Mouse (Mus musculus) liver, embryonic 16.5 days (tissue): ENCODE results near the gene Rnf126. TPM values are rescaled to one million over a fixed set of nuclear protein-coding genes. Genes with fewer than 3 reads are reported as not detected.
A peak's percentile ranks its signal among the peaks of the same experiment; 100 is the strongest.

ENCODE experiments used
- ATAC-seq: fragments of 200-750 bp; cut with Nextera tagmentation; 2 replicates; pipeline ENCODE4 v1.8.0; 2017; ENCODE audit warnings: low read depth, mild to moderate bottlenecking, moderate number of reproducible peaks, moderate library complexity
- H3K27ac ChIP-seq: fragments of 300-500 bp; sonication (generic); 2 replicates; pipeline ENCODE4 v1.5.1; 2014; ENCODE audit warnings: mild to moderate bottlenecking, low read length
- H3K27me3 ChIP-seq: fragments of 300-500 bp; sonication (generic); 2 replicates; pipeline ENCODE4 v1.6.1; 2014; ENCODE audit warnings: low read depth, low read length, mixed read lengths; ENCODE audit not compliant: control insufficient read depth, insufficient read depth
- H3K36me3 ChIP-seq: fragments of 300-500 bp; sonication (generic); 2 replicates; pipeline ENCODE4 v1.6.1; 2014; ENCODE audit warnings: mild to moderate bottlenecking; ENCODE audit not compliant: control insufficient read depth, insufficient read depth
- H3K4me1 ChIP-seq: fragments of 300-500 bp; sonication (generic); 2 replicates; pipeline ENCODE4 v1.6.1; 2014; ENCODE audit warnings: low read depth, low read length, mixed read lengths; ENCODE audit not compliant: control insufficient read depth
- H3K4me2 ChIP-seq: fragments of 300-500 bp; sonication (generic); 2 replicates; pipeline ENCODE4 v1.6.1; 2014; ENCODE audit warnings: low read depth, low read length, mixed read lengths
- H3K4me3 ChIP-seq: fragments of 300-500 bp; sonication (generic); 2 replicates; pipeline ENCODE4 v1.5.1; 2014; ENCODE audit warnings: low read depth, mild to moderate bottlenecking, low read length
- H3K9ac ChIP-seq: fragments of 300-500 bp; sonication (generic); 2 replicates; pipeline ENCODE4 v1.6.1; 2014; ENCODE audit warnings: low read depth, low read length
- H3K9me3 ChIP-seq: fragments of 300-500 bp; sonication (generic); replicated peaks from 2 replicates; pipeline ENCODE4 v1.6.1; 2016; ENCODE audit warnings: low read length; ENCODE audit not compliant: control insufficient read depth
- WGBS: fragments of 180-500 bp; shearing (Covaris S2); extraction: QIAGEN DNeasy Blood & Tissue Kit; methylation state at CpG from one replicate; pipeline ENCODE4 v1.1.7; 2014; ENCODE audit not compliant: insufficient replicate concordance; 5-methylcytosine and 5-hydroxymethylcytosine counted together
- polyA plus RNA-seq: library from polyadenylated mRNA; unstranded; fragments of >200 nt; fragmentation: Nextera tagmentation; extraction: Ambion mirVana; gene quantifications from 2 replicates; pipeline ENCODE4 v1.2.1, GENCODE M21; 2015

Rnf126 gene
- polyA plus RNA-seq: 17.4 and 26.2 TPM in 2 replicates

DNA sequence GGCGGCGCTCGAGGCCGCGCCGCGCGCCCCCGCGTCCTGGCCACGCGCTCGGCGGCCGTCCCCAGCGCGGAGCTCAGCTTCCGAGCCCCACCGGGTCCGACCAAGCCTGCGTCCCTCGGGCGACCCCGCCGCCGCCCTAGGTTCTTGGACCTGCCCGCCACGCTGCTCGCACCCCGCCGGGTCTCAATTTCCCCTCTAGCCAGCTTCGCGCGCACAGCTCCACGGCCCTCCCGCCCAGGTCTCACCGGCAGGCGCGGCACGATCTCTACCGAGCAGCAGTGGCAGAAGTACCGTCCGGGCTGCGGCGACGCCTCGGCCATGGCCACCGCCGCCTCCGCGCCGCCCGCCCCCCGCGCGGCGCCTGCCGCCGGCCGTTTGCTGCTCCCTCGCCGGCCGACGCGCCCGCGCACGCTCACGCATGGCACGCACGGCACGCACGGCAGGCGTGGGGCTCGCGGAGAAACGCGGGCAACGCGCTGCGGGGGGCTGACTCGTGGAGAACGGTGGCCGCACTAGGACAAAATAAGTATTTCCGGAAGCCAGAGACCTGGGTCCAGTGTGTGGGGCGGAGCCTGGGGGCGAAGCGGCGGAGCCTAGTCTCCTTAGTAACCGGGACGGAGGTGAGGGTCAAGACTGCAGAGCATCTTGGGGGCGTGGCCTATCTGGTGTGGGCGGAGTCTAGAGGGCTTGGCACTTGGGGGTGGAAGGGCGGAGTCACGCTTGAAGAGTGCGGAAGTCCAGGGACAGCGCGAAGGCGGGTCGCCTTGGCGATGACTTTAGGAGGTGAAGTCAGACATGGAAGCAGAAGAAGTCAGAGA, at the start of gene Rnf126:
TSS of gene Rnf126 (minus strand) at position 445 of the 818 bp plus-strand sequence.
- under 1% methylated on average over 96 of the region's 101 CpGs for WGBS
- ATAC-seq: peak; percentile 91
- peak within 1 kb of the TSS; percentile 88 for H3K27ac ChIP-seq
- peaks cover 4% of the 10 kb centered on the region for H3K36me3 ChIP-seq
- H3K9me3 ChIP-seq: no peaks in the 10 kb centered on the region
- H3K9ac ChIP-seq: peak within 1 kb of the TSS; percentile 93
- peak within 1 kb of the TSS; percentile 84 for H3K4me2 ChIP-seq
- H3K27me3 ChIP-seq: no peaks in the 10 kb centered on the region
- H3K4me1 ChIP-seq: peaks cover 27% of the 10 kb centered on the region
- H3K4me3 ChIP-seq: peak within 1 kb of the TSS; percentile 95

DNA sequence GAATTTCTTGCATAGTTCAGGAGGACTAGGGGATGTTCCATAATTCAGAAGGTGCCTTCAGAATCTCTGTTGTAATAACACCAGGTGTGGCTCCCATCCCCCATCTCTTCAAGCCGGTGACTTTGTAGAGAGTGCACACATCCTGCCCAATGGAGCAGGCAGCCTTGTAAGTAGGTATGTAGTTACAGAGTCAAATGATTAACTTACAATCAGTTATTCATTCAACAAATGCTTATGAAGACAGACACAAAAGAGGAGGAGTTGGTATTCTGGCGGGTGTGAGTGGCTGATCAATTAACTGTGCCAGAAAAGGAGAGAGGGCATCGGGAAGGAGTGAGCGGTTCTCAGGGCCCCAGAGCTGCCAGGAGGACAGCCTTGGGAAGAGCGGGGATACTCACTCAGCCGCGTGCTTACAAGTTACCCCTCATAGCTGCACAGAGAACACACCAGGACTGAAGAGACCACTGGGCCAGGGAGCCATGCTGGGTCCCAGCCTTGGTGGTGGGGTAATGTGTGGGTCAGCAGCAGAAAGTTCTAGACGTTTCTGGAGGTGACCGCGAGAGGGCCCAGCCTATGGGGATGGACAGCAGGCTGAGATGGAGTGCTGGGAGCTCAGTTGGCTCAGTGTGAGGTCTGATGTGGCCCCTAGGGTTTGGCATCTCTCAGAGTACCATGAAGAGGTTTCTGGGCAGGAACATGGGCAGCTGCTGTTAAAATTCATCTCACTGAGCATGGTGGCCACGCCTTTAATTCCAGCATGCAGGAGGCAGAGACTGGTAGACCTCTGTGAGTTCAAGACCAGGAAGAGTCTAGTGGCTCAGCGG, 49.1 kb upstream of the Rnf126 start:
- Histone ChIP-seq H3K4me3 (no peak overlapping the region), H3K9ac (no peak overlapping the region), H3K36me3 (no peaks in the 10 kb centered on the region), H3K4me1 (peaks cover 4% of the 10 kb centered on the region; the same call in 1 of the 2 replicates), H3K9me3 (no peaks in the 10 kb centered on the region), H3K4me2 (no peak overlapping the region), H3K27ac (no peak overlapping the region), H3K27me3 (no peaks in the 10 kb centered on the region)
- peak; percentile 25; the same call in 1 of the 2 replicates for ATAC-seq
- 70% methylated on average over 12 of the region's 12 CpGs for WGBS

DNA sequence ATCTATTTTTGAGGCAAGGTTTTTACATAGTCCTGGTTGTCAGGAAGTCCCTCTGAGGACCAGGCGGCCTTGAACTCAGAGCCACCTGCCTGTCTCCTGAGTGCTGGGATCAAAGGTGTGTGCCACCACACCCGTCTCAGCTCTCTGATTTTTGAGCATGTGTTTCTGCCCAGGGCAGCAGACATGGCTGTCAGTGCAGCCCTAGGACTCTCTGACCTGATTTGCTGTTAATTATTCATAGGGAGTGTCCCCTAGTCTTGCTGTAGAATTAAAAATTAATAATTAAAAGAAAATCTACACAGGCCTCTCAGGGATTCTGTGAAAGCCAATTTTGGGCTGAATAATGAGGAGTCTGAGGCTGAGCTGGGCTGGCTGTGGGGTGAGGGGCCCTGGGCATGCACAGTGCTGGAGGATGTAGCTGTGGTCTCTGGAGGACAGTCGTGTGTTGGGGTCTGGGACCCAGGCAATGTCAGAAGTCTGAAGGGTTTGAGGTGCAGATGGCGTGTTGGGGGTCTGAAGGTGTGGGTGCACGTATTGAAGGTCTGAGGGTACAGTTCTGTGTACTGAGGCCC, 47.6 kb upstream of the Rnf126 start:
- 0 out of 2 replicates have a peak, but pooled peaks have one; percentile 11 for ATAC-seq
- H3K4me2 ChIP-seq: no peak overlapping the region
- whole genome bisulfite sequencing: 59% methylated on average over 5 of the region's 5 CpGs
- H3K4me3 ChIP-seq: no peak overlapping the region
- no peaks in the 10 kb centered on the region for H3K9me3 ChIP-seq
- no peaks in the 10 kb centered on the region for H3K36me3 ChIP-seq
- no peaks in the 10 kb centered on the region for H3K27me3 ChIP-seq
- H3K4me1 ChIP-seq: peaks cover 4% of the 10 kb centered on the region; the same call in 1 of the 2 replicates
- H3K9ac ChIP-seq: no peak overlapping the region
- H3K27ac ChIP-seq: no peak overlapping the region

GRCm38 (mm10) chr10:79811736-79812637, 45.2 kb upstream of the Rnf126 start:
- peaks cover 10% of the 10 kb centered on the region for H3K4me1 ChIP-seq
- 23% methylated on average over 15 of the region's 15 CpGs for WGBS
- no peak overlapping the region for H3K4me2 ChIP-seq
- H3K4me3 ChIP-seq: no peak overlapping the region
- H3K9me3 ChIP-seq: no peaks in the 10 kb centered on the region
- H3K36me3 ChIP-seq: no peaks in the 10 kb centered on the region
- H3K9ac ChIP-seq: no peak overlapping the region
- H3K27ac ChIP-seq: no peak overlapping the region
- peak; percentile 38; the same call in 1 of the 2 replicates for ATAC-seq
- no peaks in the 10 kb centered on the region for H3K27me3 ChIP-seq

GRCm38 (mm10) chr10:79808728-79809127, 42.0 kb upstream of the Rnf126 start:
- ATAC-seq: no peak
- H3K4me1 ChIP-seq: peaks cover 10% of the 10 kb centered on the region
- no peak overlapping the region for H3K9ac ChIP-seq
- WGBS: 77% methylated on average over 11 of the region's 11 CpGs
- H3K4me2 ChIP-seq: no peak overlapping the region
- no peak overlapping the region for H3K4me3 ChIP-seq
- H3K27me3 ChIP-seq: no peaks in the 10 kb centered on the region
- no peaks in the 10 kb centered on the region for H3K36me3 ChIP-seq
- no peaks in the 10 kb centered on the region for H3K9me3 ChIP-seq
- H3K27ac ChIP-seq: no peak overlapping the region

DNA sequence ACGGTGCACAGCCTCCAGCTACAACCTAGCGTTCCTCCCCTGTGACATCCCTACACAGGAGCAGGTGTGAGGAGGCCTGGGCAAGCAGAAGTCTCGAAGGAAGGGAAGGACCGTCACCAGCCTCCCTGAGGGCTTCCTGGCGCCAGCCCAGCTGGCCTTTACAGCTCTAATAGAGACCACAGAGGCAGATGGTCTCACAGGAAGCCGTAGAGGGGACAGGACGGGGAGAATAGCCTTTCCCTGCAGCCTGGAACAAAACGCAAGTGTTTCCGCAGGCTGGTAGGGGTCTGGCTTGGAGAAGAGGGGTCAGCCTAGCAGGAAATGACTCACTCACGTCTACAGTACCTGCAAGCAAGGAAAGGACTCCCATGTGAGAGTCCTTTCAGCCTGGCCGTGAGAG, 41.1 kb upstream of the Rnf126 start:
- no peak for ATAC-seq
- Histone ChIP-seq H3K27ac (no peak overlapping the region), H3K9me3 (no peaks in the 10 kb centered on the region), H3K36me3 (no peaks in the 10 kb centered on the region), H3K4me1 (peaks cover 14% of the 10 kb centered on the region), H3K27me3 (no peaks in the 10 kb centered on the region), H3K9ac (no peak overlapping the region), H3K4me3 (no peak overlapping the region), H3K4me2 (no peak overlapping the region)
- 55% methylated on average over 11 of the region's 11 CpGs for WGBS

GRCm38 (mm10) chr10:79806972-79807371, 40.2 kb upstream of the Rnf126 start:
- Histone ChIP-seq H3K36me3 (no peaks in the 10 kb centered on the region), H3K4me3 (no peak overlapping the region), H3K9ac (no peak overlapping the region), H3K4me1 (peaks cover 22% of the 10 kb centered on the region), H3K4me2 (no peak overlapping the region), H3K27ac (no peak overlapping the region), H3K27me3 (no peaks in the 10 kb centered on the region), H3K9me3 (no peaks in the 10 kb centered on the region)
- peak; percentile 12; the same call in 1 of the 2 replicates for ATAC-seq
- WGBS: 51% methylated on average over 10 of the region's 10 CpGs

- Histone ChIP-seq H3K36me3 (no peaks in the 10 kb centered on the region), H3K9me3 (no peaks in the 10 kb centered on the region), H3K27ac (no peak overlapping the region), H3K27me3 (no peaks in the 10 kb centered on the region), H3K4me1 (peaks cover 24% of the 10 kb centered on the region), H3K4me3 (no peak overlapping the region), H3K4me2 (no peak overlapping the region), H3K9ac (no peak overlapping the region)
- ATAC-seq: no peak
- WGBS: 69% methylated on average over 9 of the region's 9 CpGs
Observed at GRCm38 (mm10) chr10:79806331-79806730, 39.6 kb upstream of the Rnf126 start.
